Comparison of ENCODE assay signal across 8 mouse cellular contexts in genomic region chr12:52097049-52097649, GRCm38 (mm10). TPM values are rescaled to one million over a fixed set of nuclear protein-coding genes. Genes with fewer than 3 reads are reported as not detected.
DNase-seq lines count a peak whose midpoint lies in the region; ATAC-seq and TF ChIP-seq lines count a peak whose summit lies in the region.

No protein-coding gene starts in this region.

- intact Hi-C loops in left cerebral cortex, postnatal 36 days (cut with DNase I), result no loop called here

- no peaks in the 10 kb centered on the region for H3K27me3 ChIP-seq in forebrain, postnatal 0 days (ENCODE audit: insufficient read depth, low read length)
- H3K27me3 ChIP-seq in liver, embryonic 16.5 days (ENCODE audit: control insufficient read depth, insufficient read depth, low read depth, low read length), result no peaks in the 10 kb centered on the region

- no peaks in the 10 kb centered on the region for H3K36me3 ChIP-seq in forebrain, postnatal 0 days (ENCODE audit: insufficient read depth)
- no peaks in the 10 kb centered on the region for H3K36me3 ChIP-seq in liver, embryonic 16.5 days (ENCODE audit: control insufficient read depth, insufficient read depth)

- peak overlapping the region; percentile 87 for H3K9ac ChIP-seq in forebrain, postnatal 0 days
- H3K9ac ChIP-seq in liver, embryonic 16.5 days (ENCODE audit: low read depth, low read length), result peak overlapping the region; percentile 85; the same call in 1 of the 2 replicates

- H3K4me3 ChIP-seq in forebrain, postnatal 0 days (ENCODE audit: low read depth, low read length), result peak overlapping the region; percentile 88
- peak overlapping the region; percentile 87 for H3K4me3 ChIP-seq in liver, embryonic 16.5 days (ENCODE audit: low read depth, low read length)

- DNase-seq in heart, adult 11 months, result peak; percentile 33
- no peak for DNase-seq in heart, adult 8-10 months (ENCODE audit: low spot score)
- DNase-seq in forebrain, postnatal 0 days, result no peak
- no peak for DNase-seq in ovary, postnatal 14 days (ENCODE audit: low spot score)
- no peak for DNase-seq in left cerebral cortex, postnatal 36 days (ENCODE audit: low spot score in 2 of 2)
- DNase-seq in gastrocnemius, postnatal 25 days, result no peak

- H3K27ac ChIP-seq in forebrain, postnatal 0 days (ENCODE audit: low read depth, low read length), result no peak overlapping the region
- no peak overlapping the region for H3K27ac ChIP-seq in liver, embryonic 16.5 days (ENCODE audit: low read length)

- no peak for TF ChIP-seq CTCF in forebrain, postnatal 0 days (IDR thresholded peaks at IDR 0.05; ENCODE audit: low read depth)

- 74% methylated on average over 13 of the region's 13 CpGs for WGBS in forebrain, postnatal 0 days
- WGBS in liver, embryonic 16.5 days (ENCODE audit: insufficient replicate concordance), result 66% methylated on average over 13 of the region's 13 CpGs

- H3K4me2 ChIP-seq in forebrain, postnatal 0 days (ENCODE audit: low read depth), result peak overlapping the region; percentile 54
- peak overlapping the region; percentile 62 for H3K4me2 ChIP-seq in liver, embryonic 16.5 days (ENCODE audit: low read depth, low read length)

- H3K4me1 ChIP-seq in forebrain, postnatal 0 days (ENCODE audit: insufficient read depth), result no peaks in the 10 kb centered on the region
- peaks cover 3% of the 10 kb centered on the region for H3K4me1 ChIP-seq in liver, embryonic 16.5 days (ENCODE audit: control insufficient read depth, low read depth, low read length)

- peak; percentile 8 for ATAC-seq in CD4-positive, CD25-positive, alpha-beta regulatory T cell, adult 4 months
- ATAC-seq in forebrain, postnatal 0 days, result peak; percentile 62
- ATAC-seq in liver, embryonic 16.5 days (ENCODE audit: low read depth), result no peak

- H3K9me3 ChIP-seq in forebrain, postnatal 0 days (ENCODE audit: low read length), result no peaks in the 10 kb centered on the region
- no peaks in the 10 kb centered on the region for H3K9me3 ChIP-seq in liver, embryonic 16.5 days (replicated peaks; ENCODE audit: control insufficient read depth, low read length)

RNA-seq across cellular contexts. Expression of gene Nubpl, which starts 0.4 kb away (rescaled TPM):
- 10 to 100 TPM; 10.2 to 13.0 (median 11.6) TPM for total RNA-seq in heart, adult 8-10 months (2022)
- 1 to 10 TPM; 6.1 to 6.5 TPM for polyA plus RNA-seq in CD4-positive, CD25-positive, alpha-beta regulatory T cell, adult 4 months (2017; shearing (Covaris generic))
- total RNA-seq in forebrain, postnatal 0 days (2014; rRNA removed), result 4.9 and 5.9 TPM in 2 replicates
- 5.3 and 7.6 TPM in 2 replicates for polyA plus RNA-seq in forebrain, postnatal 0 days (2015; fragmentation: Nextera tagmentation; extraction: Ambion mirVana)
- 3.5 and 4.0 TPM in 2 replicates for polyA plus RNA-seq in liver, embryonic 16.5 days (2015; fragmentation: Nextera tagmentation; extraction: Ambion mirVana)
- total RNA-seq in left cerebral cortex, postnatal 36 days (2021), result 1 to 10 TPM; 4.5 to 5.0 TPM
- total RNA-seq in gastrocnemius, postnatal 25 days (2021), result 1 to 10 TPM; 4.2 to 5.0 TPM
